Mouse (Mus musculus): ENCODE measurements around the gene Slc2a10. TPM values are rescaled to one million over a fixed set of nuclear protein-coding genes. Genes with fewer than 3 reads are reported as not detected.

Gene Slc2a10
- polyA plus RNA-seq, 1 experiment, result 1.00 TPM

- H3K27me3 ChIP-seq (ENCODE audit: control insufficient read depth, insufficient read depth, low read length), result peaks cover 2% of the 10 kb centered on the region; the same call in 1 of the 2 replicates
- WGBS, result 93% methylated on average over 11 of the region's 11 CpGs
- no peaks in the 10 kb centered on the region for H3K4me1 ChIP-seq (replicated peaks; ENCODE audit: control insufficient read depth, insufficient read depth, low read length)
- H3K27ac ChIP-seq (ENCODE audit: control insufficient read depth, insufficient read depth, low read length), result no peak overlapping the region
- H3K36me3 ChIP-seq (ENCODE audit: control insufficient read depth, insufficient read depth, low read length), result no peaks in the 10 kb centered on the region
- TF ChIP-seq CTCF (IDR thresholded peaks at IDR 0.05; ENCODE audit: borderline replicate concordance, control insufficient read depth, extremely low read depth, insufficient read depth, low read length, poor library complexity) (no peak), POLR2A (IDR thresholded peaks at IDR 0.05; ENCODE audit: control insufficient read depth, extremely low read depth, insufficient read depth, low read length, poor library complexity) (no peak)
- no peak for DNase-seq
- no peak overlapping the region for H3K4me3 ChIP-seq (ENCODE audit: control insufficient read depth, insufficient read depth, low read length)
These were observed 31.6 kb upstream of the Slc2a10 start for GRCm38 (mm10) chr2:165471943-165472342.

DNA sequence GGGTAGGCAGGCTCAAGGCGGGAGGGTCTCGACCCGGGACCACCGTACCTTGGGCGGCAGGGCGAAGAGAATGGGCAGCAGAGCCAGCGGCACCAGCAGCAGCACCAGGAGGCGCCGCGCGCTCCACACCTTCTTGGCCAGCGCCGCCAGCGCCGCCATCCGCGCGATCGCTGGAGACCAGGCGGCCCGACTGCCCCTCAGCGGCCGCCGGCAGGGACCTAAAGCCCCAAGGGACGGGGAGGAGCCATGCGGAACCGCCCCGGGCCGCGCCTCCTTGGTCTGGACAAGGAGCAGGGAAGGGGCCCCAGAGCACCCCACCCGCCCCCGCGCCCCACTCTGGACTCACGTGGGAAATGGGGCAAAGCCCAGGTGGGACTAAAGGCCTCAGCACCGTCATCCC is 30.6 kb upstream of the Slc2a10 start, which contains the start of gene Slc13a3:
Gene Slc13a3, minus strand, starts transcription at position 228 of the 400 bp plus-strand sequence.
- WGBS, result 5% methylated on average over 35 of the region's 35 CpGs
- no peak within 1 kb of the TSS for H3K4me3 ChIP-seq (ENCODE audit: control insufficient read depth, insufficient read depth, low read length)
- no peak for TF ChIP-seq CTCF (IDR thresholded peaks at IDR 0.05; ENCODE audit: borderline replicate concordance, control insufficient read depth, extremely low read depth, insufficient read depth, low read length, poor library complexity)
- TF ChIP-seq POLR2A (IDR thresholded peaks at IDR 0.05; ENCODE audit: control insufficient read depth, extremely low read depth, insufficient read depth, low read length, poor library complexity), result no peak
- peaks cover 2% of the 10 kb centered on the region; the same call in 1 of the 2 replicates for H3K27me3 ChIP-seq (ENCODE audit: control insufficient read depth, insufficient read depth, low read length)
- H3K4me1 ChIP-seq (replicated peaks; ENCODE audit: control insufficient read depth, insufficient read depth, low read length), result no peaks in the 10 kb centered on the region
- no peak for DNase-seq
- no peaks in the 10 kb centered on the region for H3K36me3 ChIP-seq (ENCODE audit: control insufficient read depth, insufficient read depth, low read length)
- no peak within 1 kb of the TSS for H3K27ac ChIP-seq (ENCODE audit: control insufficient read depth, insufficient read depth, low read length)

- H3K36me3 ChIP-seq (ENCODE audit: control insufficient read depth, insufficient read depth, low read length), result no peaks in the 10 kb centered on the region
- no peaks in the 10 kb centered on the region for H3K4me1 ChIP-seq (replicated peaks; ENCODE audit: control insufficient read depth, insufficient read depth, low read length)
- WGBS, result 87% methylated on average over 7 of the region's 7 CpGs
- no peak overlapping the region for H3K4me3 ChIP-seq (ENCODE audit: control insufficient read depth, insufficient read depth, low read length)
- H3K27me3 ChIP-seq (ENCODE audit: control insufficient read depth, insufficient read depth, low read length), result peaks cover 2% of the 10 kb centered on the region; the same call in 1 of the 2 replicates
- DNase-seq, result no peak
- TF ChIP-seq CTCF (IDR thresholded peaks at IDR 0.05; ENCODE audit: borderline replicate concordance, control insufficient read depth, extremely low read depth, insufficient read depth, low read length, poor library complexity), result no peak
- TF ChIP-seq POLR2A (IDR thresholded peaks at IDR 0.05; ENCODE audit: control insufficient read depth, extremely low read depth, insufficient read depth, low read length, poor library complexity), result no peak
- H3K27ac ChIP-seq (ENCODE audit: control insufficient read depth, insufficient read depth, low read length), result no peak overlapping the region
These were observed 28.2 kb upstream of the Slc2a10 start for GRCm38 (mm10) chr2:165475412-165475811.

GRCm38 (mm10) chr2:165475850-165476249 is 27.7 kb upstream of the Slc2a10 start:
- TF ChIP-seq POLR2A (IDR thresholded peaks at IDR 0.05; ENCODE audit: control insufficient read depth, extremely low read depth, insufficient read depth, low read length, poor library complexity), result no peak
- no peak for TF ChIP-seq CTCF (IDR thresholded peaks at IDR 0.05; ENCODE audit: borderline replicate concordance, control insufficient read depth, extremely low read depth, insufficient read depth, low read length, poor library complexity)
- 74% methylated on average over 5 of the region's 5 CpGs for WGBS
- H3K27me3 ChIP-seq (ENCODE audit: control insufficient read depth, insufficient read depth, low read length), result peaks cover 2% of the 10 kb centered on the region; the same call in 1 of the 2 replicates
- no peak for DNase-seq
- no peak overlapping the region for H3K4me3 ChIP-seq (ENCODE audit: control insufficient read depth, insufficient read depth, low read length)
- H3K4me1 ChIP-seq (replicated peaks; ENCODE audit: control insufficient read depth, insufficient read depth, low read length), result no peaks in the 10 kb centered on the region
- no peak overlapping the region for H3K27ac ChIP-seq (ENCODE audit: control insufficient read depth, insufficient read depth, low read length)
- no peaks in the 10 kb centered on the region for H3K36me3 ChIP-seq (ENCODE audit: control insufficient read depth, insufficient read depth, low read length)

DNA sequence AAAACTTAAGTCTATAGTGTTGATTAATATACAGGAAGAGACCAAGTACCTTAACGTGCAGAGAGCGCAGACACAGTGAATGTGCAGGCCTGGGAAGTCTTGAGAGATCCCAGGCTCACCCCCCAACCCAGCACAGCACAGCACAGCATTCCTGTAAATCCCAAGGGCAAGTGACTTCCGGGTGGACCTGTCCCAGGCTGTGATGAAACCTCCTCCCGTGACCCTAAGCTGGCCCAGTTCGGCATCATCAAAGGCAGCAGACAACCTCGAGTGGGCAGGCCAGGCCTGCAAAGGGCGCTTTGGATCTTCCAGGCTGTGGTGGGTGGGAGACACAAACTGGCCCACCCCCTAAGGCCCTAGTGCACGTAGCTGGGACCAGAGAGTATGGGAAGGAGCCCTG is 21.6 kb upstream of the Slc2a10 start:
- WGBS, result 78% methylated on average over 8 of the region's 8 CpGs
- H3K27ac ChIP-seq (ENCODE audit: control insufficient read depth, insufficient read depth, low read length), result no peak overlapping the region
- no peak for DNase-seq

GRCm38 (mm10) chr2:165484152-165484551 is 19.4 kb upstream of the Slc2a10 start:
- DNase-seq, result no peak
- Histone ChIP-seq H3K4me3 (ENCODE audit: control insufficient read depth, insufficient read depth, low read length) (no peak overlapping the region), H3K4me1 (replicated peaks; ENCODE audit: control insufficient read depth, insufficient read depth, low read length) (no peaks in the 10 kb centered on the region), H3K27me3 (ENCODE audit: control insufficient read depth, insufficient read depth, low read length) (no peaks in the 10 kb centered on the region), H3K36me3 (ENCODE audit: control insufficient read depth, insufficient read depth, low read length) (no peaks in the 10 kb centered on the region), H3K27ac (ENCODE audit: control insufficient read depth, insufficient read depth, low read length) (no peak overlapping the region)
- 69% methylated on average over 6 of the region's 6 CpGs for WGBS
- TF ChIP-seq CTCF (IDR thresholded peaks at IDR 0.05; ENCODE audit: borderline replicate concordance, control insufficient read depth, extremely low read depth, insufficient read depth, low read length, poor library complexity), result no peak
- no peak for TF ChIP-seq POLR2A (IDR thresholded peaks at IDR 0.05; ENCODE audit: control insufficient read depth, extremely low read depth, insufficient read depth, low read length, poor library complexity)

More for the DNA sequence above, 21.6 kb upstream of the Slc2a10 start:
- no peaks in the 10 kb centered on the region for H3K36me3 ChIP-seq (ENCODE audit: control insufficient read depth, insufficient read depth, low read length)
- no peaks in the 10 kb centered on the region for H3K27me3 ChIP-seq (ENCODE audit: control insufficient read depth, insufficient read depth, low read length)
- no peak overlapping the region for H3K4me3 ChIP-seq (ENCODE audit: control insufficient read depth, insufficient read depth, low read length)
- H3K4me1 ChIP-seq (replicated peaks; ENCODE audit: control insufficient read depth, insufficient read depth, low read length), result no peaks in the 10 kb centered on the region
- TF ChIP-seq POLR2A (IDR thresholded peaks at IDR 0.05; ENCODE audit: control insufficient read depth, extremely low read depth, insufficient read depth, low read length, poor library complexity), result no peak
- no peak for TF ChIP-seq CTCF (IDR thresholded peaks at IDR 0.05; ENCODE audit: borderline replicate concordance, control insufficient read depth, extremely low read depth, insufficient read depth, low read length, poor library complexity)

- no peak for DNase-seq
- H3K4me1 ChIP-seq (replicated peaks; ENCODE audit: control insufficient read depth, insufficient read depth, low read length), result no peaks in the 10 kb centered on the region
- H3K27me3 ChIP-seq (ENCODE audit: control insufficient read depth, insufficient read depth, low read length), result no peaks in the 10 kb centered on the region
- no peaks in the 10 kb centered on the region; the same call in 1 of the 2 replicates for H3K36me3 ChIP-seq (ENCODE audit: control insufficient read depth, insufficient read depth, low read length)
- no peak for TF ChIP-seq CTCF (IDR thresholded peaks at IDR 0.05; ENCODE audit: borderline replicate concordance, control insufficient read depth, extremely low read depth, insufficient read depth, low read length, poor library complexity)
- H3K27ac ChIP-seq (ENCODE audit: control insufficient read depth, insufficient read depth, low read length), result no peak overlapping the region
- WGBS, result 59% methylated on average over 3 of the region's 3 CpGs
- no peak overlapping the region for H3K4me3 ChIP-seq (ENCODE audit: control insufficient read depth, insufficient read depth, low read length)
These were observed 17.8 kb upstream of the Slc2a10 start for GRCm38 (mm10) chr2:165485826-165486225.

Data from thymus, adult 2 months (tissue).